Mouse (Mus musculus) embryo, embryonic 10.5 days (tissue): ENCODE data around the gene Zbtb22.
A peak's percentile ranks its signal among the peaks of the same experiment; 100 is the strongest.
"Not testable (repeated sequence)": the region's sequence is repeated elsewhere in the genome, so short reads cannot be mapped to it uniquely, and the experiment has no call there.

Source experiments
- DNase-seq: peaks from one replicate; pipeline ENCODE4 v3.0.0-alpha.2; 2015; ENCODE audit warnings: low spot score

Zbtb22 gene

GRCm38 (mm10) chr17:33943454-33943853 lies 27.8 kb downstream of the Zbtb22 start:
- DNase-seq, result no peak

GRCm38 (mm10) chr17:33947430-33948089 lies 31.9 kb downstream of the Zbtb22 start:
- no peak for DNase-seq

GRCm38 (mm10) chr17:33948090-33948904 lies 32.6 kb downstream of the Zbtb22 start:
- no peak for DNase-seq

DNA sequence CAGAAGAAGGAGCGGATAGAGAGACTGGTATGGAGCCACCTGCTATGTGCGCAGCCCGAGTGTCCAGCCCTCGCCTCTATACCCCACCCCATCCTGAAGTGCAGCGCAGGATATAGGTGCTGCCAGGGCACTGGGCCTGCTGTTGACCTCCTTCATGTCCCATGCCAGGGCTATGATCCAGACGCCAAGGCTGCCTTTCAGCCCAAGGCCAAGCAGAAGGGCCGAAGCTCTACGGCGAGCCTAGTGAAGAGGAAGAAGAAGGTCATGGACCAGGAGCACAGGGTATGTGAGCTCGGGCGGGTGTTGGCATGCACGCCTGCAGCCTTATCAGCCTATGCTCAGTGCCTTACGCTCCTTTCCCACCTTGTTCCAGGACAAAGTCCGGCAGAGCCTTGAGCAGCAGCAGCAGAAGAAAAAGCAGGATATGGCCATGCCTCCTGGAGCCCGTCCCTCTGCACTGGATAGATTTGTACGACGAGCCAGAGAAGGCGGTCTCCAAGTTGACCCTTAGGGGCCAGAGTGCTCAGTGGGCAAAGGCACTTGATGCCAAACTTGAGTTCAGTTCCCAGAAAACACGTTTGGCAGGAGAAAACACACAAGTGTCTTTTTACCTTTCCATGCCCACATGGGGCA lies 33.3 kb downstream of the Zbtb22 start:
- DNase-seq, result no peak

GRCm38 (mm10) chr17:33950131-33950625 lies 34.5 kb downstream of the Zbtb22 start:
- DNase-seq, result no peak

GRCm38 (mm10) chr17:33951021-33951946 lies 35.6 kb downstream of the Zbtb22 start, which contains the start of gene B3galt4:
Gene B3galt4 (minus strand): TSS chr17:33951488.
- peak; percentile 92 for DNase-seq

- DNase-seq, result not testable (repeated sequence)
Observed at GRCm38 (mm10) chr17:33952015-33952414, 36.3 kb downstream of the Zbtb22 start.

DNA sequence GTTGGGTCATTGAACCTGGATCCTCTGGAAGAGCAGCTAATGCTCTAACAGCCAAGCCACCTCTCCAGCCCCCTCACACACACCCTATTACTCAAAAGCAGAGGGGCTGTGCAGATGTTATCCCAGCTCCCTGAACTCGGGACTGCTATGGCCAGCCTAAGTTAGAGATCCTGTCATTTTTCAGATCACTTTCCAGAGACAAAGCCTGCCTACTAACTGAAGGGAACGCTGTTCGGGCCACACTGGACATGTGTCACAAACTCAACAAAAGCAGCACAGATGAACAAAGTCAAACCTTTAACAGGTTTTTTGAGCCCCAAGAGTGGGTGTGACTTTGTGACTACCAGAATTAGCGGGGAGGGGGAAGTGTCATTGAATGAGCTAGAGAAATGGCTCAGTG lies 37.2 kb downstream of the Zbtb22 start:
- DNase-seq, result no peak

GRCm38 (mm10) chr17:33953310-33953709 lies 37.6 kb downstream of the Zbtb22 start:
- DNase-seq, result no peak

DNA sequence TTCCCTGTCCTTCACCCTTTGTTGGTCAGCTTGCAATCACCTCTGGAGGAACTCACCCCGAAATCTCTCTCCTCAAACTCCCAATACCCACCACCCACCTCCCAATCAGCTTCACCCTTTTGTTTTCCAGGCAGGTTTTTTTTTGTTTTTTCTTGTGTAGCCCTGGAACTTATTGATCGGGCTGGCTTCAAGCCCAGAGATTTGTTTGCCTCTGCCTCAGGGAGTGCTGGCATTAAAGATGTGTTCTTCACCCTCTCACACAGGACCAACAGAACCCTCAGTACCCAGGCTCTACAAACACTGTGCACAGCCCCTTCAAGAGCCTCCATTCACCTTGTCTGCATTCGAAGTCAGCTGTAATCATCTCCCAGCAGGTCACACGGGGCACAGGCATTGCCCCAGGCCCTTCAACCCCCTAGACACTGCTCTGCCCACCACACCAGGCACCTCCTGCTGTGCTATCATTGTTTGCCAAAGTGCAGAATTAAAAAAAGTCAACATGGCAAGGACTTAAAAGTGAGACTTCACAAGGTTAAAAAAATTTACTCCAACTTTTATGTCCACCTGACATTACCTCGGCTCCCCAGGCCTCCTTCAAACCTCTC lies 38.4 kb downstream of the Zbtb22 start:
- DNase-seq, result no peak

DNA sequence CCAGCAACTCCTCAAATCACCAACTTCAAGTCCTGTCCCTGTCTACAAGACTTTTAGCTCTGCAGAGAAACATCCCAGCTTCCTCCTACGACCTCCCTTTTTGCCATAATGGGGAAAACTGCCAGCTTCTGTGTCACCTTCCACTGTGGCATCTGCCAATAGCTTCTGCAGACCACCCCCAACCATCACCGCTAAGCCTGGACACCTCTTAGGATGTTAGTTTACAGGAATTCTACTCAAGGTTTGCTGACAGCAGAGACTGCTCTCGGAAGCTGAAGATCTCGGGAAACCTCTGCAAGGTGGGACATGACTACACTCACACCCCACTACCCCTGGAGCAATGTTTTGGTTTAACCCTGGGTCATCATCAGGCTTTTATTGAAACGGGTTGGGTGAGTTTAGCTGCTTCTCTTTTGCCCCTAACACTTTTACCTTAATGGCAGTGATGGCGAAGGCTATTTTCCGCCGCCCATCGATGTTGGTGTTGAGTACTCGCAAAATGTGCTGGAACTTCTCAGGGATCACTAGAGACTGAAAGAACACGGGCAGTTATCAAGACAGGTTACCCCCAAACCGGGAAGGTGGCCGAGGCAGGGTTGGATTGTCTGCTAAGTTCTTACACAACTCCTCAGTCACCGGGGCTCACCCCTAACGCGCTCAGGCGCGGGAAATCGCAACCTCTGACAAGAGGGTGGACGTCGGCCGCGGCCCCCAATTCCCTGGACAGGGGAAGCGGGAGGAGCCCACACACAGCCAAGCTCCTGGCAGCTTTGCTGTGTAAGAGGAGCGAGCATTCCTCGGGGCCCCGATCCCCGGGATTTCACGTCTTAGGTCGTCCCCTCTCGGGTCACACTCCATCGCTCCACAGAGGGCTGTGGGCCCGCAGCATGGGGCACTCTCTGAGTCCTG lies 39.2 kb downstream of the Zbtb22 start:
- no peak for DNase-seq

DNA sequence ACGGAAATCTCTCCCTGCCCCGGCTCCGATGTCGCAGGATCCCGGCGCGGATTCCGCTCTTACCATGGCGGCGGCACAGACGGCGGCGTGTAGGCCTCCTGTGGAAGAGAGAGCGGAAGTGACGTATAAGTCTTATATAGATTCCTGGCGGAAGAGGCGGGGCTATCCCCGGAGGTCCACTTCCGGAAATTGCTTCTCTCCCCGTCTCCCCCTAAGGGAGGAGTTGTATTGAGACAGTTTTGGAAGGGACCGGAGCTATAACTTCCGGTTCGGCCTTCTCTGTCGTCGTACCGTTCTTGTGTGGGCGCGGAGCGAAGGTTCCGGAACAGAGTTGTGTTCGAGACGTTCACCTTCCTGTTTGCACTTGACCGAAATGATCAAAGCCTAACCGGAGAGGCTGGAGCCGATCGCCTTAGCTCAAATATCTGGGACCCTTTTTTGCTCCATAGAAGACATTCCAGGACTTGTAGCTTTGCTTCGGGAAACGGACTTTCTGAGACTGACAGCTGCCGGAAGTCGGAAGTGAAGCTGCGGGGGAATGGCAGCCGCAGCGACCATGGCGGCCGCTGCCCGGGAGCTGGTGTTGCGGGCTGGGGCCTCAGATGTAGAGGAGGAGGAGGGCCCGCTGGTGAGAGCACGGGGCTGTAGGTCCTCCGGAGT lies 40.0 kb downstream of the Zbtb22 start, which contains the start of the genes Vps52 and Rps18:
TSS of gene Vps52 (plus strand) at position 258 of the 660 bp plus-strand sequence.
TSS of gene Rps18 (minus strand) at position 447 of the 660 bp plus-strand sequence.
- peak; percentile 99 for DNase-seq

- DNase-seq, result no peak
Observed at GRCm38 (mm10) chr17:33956336-33956735, 40.6 kb downstream of the Zbtb22 start.

- DNase-seq, result no peak
Observed at GRCm38 (mm10) chr17:33957493-33957892, 41.8 kb downstream of the Zbtb22 start.

- DNase-seq, result no peak
Observed at GRCm38 (mm10) chr17:33958451-33958850, 42.7 kb downstream of the Zbtb22 start.

DNA sequence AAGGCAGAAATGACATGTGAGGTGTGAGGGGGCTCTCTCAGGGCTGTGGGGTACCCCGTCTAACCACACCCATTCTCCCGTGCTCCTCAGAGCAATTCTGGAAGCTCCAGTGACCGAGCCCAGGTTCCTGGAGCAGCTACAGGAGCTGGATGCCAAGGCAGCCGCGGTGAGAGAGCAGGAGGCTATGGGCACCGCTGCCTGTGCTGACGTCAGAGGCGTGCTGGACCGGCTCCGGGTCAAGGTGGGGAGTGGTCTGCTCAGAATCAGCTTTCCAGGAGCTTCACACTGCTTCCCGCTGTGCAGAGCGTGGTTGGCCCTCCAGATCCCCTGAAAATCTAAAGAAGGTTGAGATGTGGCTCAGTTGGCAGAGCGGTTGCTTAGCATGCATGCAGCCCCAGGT lies 43.4 kb downstream of the Zbtb22 start:
- no peak for DNase-seq

DNA sequence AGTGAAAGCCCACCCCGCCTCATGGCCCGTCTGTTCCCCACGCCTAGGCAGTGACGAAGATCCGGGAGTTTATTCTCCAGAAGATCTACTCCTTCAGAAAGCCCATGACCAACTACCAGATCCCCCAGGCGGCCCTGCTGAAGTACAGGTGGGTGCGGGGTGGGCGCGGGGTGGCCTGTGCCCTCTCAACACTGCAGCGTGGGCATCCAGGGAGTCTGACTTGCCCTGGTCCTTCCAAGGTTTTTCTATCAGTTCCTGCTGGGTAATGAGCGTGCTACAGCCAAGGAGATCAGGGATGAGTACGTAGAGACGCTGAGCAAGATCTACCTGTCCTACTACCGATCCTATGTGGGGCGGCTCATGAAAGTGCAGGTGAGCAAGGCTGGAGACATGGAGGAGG lies 44.2 kb downstream of the Zbtb22 start:
- no peak for DNase-seq

DNA sequence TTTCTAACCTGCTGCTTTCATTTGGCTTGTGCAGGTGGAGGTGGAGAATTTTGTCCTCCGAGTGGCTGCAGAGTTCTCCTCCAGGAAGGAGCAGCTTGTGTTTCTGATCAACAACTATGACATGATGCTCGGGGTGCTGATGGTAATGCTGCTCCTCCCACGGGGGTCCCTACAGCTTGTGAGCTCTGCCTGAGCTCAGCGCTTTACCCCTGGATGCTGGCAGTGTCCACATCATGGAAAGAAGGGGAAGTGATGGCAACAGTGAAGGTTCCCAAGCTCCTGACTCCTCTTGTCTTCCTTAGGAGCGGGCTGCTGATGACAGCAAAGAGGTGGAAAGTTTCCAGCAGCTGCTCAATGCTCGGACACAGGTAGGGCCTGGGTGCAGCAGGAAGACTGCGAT lies 47.2 kb downstream of the Zbtb22 start:
- no peak for DNase-seq

DNA sequence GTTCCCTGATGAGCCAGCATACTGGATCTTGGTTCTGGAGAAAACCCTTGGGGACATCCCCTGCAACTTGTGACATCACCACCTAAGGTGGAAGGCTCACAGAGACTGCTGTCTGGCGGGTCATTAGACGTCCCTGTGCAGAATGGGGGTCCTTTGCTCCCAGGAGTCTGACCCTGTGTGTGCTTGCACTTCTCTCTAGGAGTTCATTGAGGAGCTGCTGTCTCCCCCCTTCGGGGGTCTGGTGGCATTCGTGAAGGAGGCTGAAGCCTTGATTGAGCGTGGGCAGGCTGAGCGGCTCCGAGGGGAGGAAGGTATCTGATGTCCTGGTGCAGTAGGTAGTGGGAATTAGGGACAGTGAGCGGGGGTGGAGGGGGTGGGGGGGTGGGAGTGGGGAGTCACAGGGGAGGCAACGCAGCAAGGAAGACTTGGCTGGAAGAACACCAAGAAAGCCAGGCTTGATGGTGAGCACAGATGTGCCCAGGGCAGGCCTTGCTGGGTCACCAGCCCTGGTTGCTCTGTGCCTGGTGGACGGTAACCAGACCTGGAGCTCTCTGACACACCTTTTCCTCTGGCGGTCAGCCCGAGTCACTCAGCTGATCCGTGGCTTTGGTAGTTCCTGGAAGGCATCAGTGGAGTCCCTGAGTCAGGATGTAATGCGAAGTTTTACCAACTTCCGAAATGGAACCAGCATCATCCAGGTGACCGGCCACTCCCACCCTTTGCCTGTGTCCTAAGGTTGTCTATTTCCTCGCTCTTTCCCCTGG lies 49.6 kb downstream of the Zbtb22 start:
- no peak for DNase-seq
